Mouse (Mus musculus) erythroblast, embryonic 14.5 days (primary cell): ENCODE results near the gene Dnah11.

Experiments
- GATA1 ChIP-seq: IDR thresholded peaks from 2 replicates; pipeline ENCODE4 v1.6.1; 2012; ENCODE audit warnings: low read length, inconsistent platforms, mixed read lengths
- TAL1 ChIP-seq: IDR thresholded peaks from 3 replicates; pipeline ENCODE4 v1.6.1; 2012; ENCODE audit warnings: low read length, inconsistent platforms, mixed read lengths

DNA sequence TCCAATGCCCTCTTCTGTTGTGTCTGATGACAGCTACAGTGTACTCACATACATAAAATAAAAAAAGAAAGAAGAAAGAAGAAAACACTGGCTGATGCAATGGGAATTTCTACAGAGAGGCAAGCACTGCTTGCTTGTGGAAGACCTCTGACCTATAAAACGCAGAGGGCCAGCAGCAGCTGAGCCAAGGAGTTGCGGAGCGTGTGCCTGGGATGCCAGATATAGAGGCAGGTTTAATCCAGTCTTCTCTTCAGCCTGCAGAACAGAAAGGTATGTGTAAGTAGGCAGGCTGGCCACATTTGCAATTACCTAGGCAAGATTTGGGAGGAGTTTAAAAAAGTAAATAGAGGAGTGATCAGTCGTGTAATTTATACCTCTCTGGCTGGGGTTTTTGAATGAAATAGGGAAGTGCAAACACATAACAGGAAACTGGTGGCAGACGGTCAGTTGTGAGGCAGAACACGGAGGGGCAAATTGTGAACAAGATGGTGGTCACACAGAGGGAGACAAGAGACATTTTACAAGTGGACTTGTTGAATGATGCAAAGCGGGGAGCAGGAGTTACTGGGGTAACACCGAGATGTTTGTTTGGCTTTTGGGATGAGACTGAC lies 367.4 kb downstream of the Dnah11 start:
- TF ChIP-seq GATA1 (no peak), TAL1 (no peak)
